Mouse (Mus musculus): Measurements from ENCODE around the gene Tpi1. TPM values are rescaled to one million over a fixed set of nuclear protein-coding genes. Genes with fewer than 3 reads are reported as not detected.
"Not testable (repeated sequence)": the region's sequence is repeated elsewhere in the genome, so short reads cannot be mapped to it uniquely, and the experiment has no call there.

The Tpi1 gene
- polyA plus RNA-seq, 1 experiment from 2014 or later, result 621 TPM

GRCm38 (mm10) chr6:124856321-124856720 is 42.2 kb upstream of the Tpi1 start:
- Histone ChIP-seq H3K36me3 (peaks cover 27% of the 10 kb centered on the region), H3K9me3 (no peaks in the 10 kb centered on the region), H3K27ac (peak overlapping the region; percentile 99), H3K4me3 (peak overlapping the region; percentile 87), H3K9ac (peak overlapping the region; percentile 97), H3K4me2 (replicated peaks) (peak overlapping the region; percentile 76), H3K27me3 (no peaks in the 10 kb centered on the region), H3K4me1 (peaks cover 24% of the 10 kb centered on the region)
- WGBS, result under 1% methylated on average over 13 of the region's 14 CpGs
- peak; percentile 72 for ATAC-seq (ENCODE audit: insufficient number of reproducible peaks, insufficient read depth, low FRiP score, low TSS enrichment)

- H3K4me2 ChIP-seq (replicated peaks), result no peak overlapping the region
- 77% methylated on average over 12 of the region's 12 CpGs for WGBS
- H3K4me3 ChIP-seq, result no peak overlapping the region
- H3K4me1 ChIP-seq, result peaks cover 16% of the 10 kb centered on the region
- H3K27ac ChIP-seq, result no peak overlapping the region
- ATAC-seq (ENCODE audit: insufficient number of reproducible peaks, insufficient read depth, low FRiP score, low TSS enrichment), result no peak
- no peaks in the 10 kb centered on the region for H3K27me3 ChIP-seq
- H3K9me3 ChIP-seq, result no peaks in the 10 kb centered on the region
- peaks cover 34% of the 10 kb centered on the region for H3K36me3 ChIP-seq
- H3K9ac ChIP-seq, result no peak overlapping the region
Measured at GRCm38 (mm10) chr6:124854647-124855046, 40.6 kb upstream of the Tpi1 start.

GRCm38 (mm10) chr6:124850535-124850934 is 36.4 kb upstream of the Tpi1 start:
- H3K27me3 ChIP-seq, result no peaks in the 10 kb centered on the region

GRCm38 (mm10) chr6:124847305-124847704 is 33.2 kb upstream of the Tpi1 start:
- H3K27me3 ChIP-seq, result no peaks in the 10 kb centered on the region
- H3K4me3 ChIP-seq, result no peak overlapping the region
- no peaks in the 10 kb centered on the region for H3K9me3 ChIP-seq
- 13% methylated on average over 9 of the region's 9 CpGs for WGBS
- no peak overlapping the region for H3K9ac ChIP-seq
- H3K27ac ChIP-seq, result no peak overlapping the region
- no peaks in the 10 kb centered on the region for H3K4me1 ChIP-seq
- ATAC-seq (ENCODE audit: insufficient number of reproducible peaks, insufficient read depth, low FRiP score, low TSS enrichment), result no peak; the same call in 1 of the 2 replicates
- H3K36me3 ChIP-seq, result peaks cover 27% of the 10 kb centered on the region
- H3K4me2 ChIP-seq (replicated peaks), result no peak overlapping the region

More at GRCm38 (mm10) chr6:124850535-124850934, 36.4 kb upstream of the Tpi1 start:
- 71% methylated on average over 8 of the region's 8 CpGs for WGBS
- Histone ChIP-seq H3K4me2 (replicated peaks) (no peak overlapping the region), H3K4me1 (0 out of 2 replicates have a peak, but pooled peaks cover 1% of the 10 kb centered on the region), H3K27ac (no peak overlapping the region), H3K4me3 (no peak overlapping the region), H3K9ac (no peak overlapping the region), H3K9me3 (no peaks in the 10 kb centered on the region), H3K36me3 (peaks cover 41% of the 10 kb centered on the region)
- no peak for ATAC-seq (ENCODE audit: insufficient number of reproducible peaks, insufficient read depth, low FRiP score, low TSS enrichment)

- no peak within 1 kb of the TSS for H3K4me3 ChIP-seq
- H3K36me3 ChIP-seq, result peaks cover 18% of the 10 kb centered on the region
- H3K9ac ChIP-seq, result peak within 1 kb of the TSS; percentile 34; the same call in 1 of the 2 replicates
- 0 out of 2 replicates have a peak within 1 kb of the TSS, but pooled peaks have one; percentile 21 for H3K4me2 ChIP-seq (replicated peaks)
- no peaks in the 10 kb centered on the region for H3K27me3 ChIP-seq
- no peak within 1 kb of the TSS for H3K27ac ChIP-seq
- no peaks in the 10 kb centered on the region for H3K9me3 ChIP-seq
- peaks cover 17% of the 10 kb centered on the region for H3K4me1 ChIP-seq
- ATAC-seq (ENCODE audit: insufficient number of reproducible peaks, insufficient read depth, low FRiP score, low TSS enrichment), result no peak; the same call in 1 of the 2 replicates
- 35% methylated on average over 15 of the region's 15 CpGs for WGBS
Measured at GRCm38 (mm10) chr6:124840241-124841167, 26.4 kb upstream of the Tpi1 start, which contains the start of gene Gnb3. TSS of gene Gnb3 (minus strand) at chr6:124840275.

- Histone ChIP-seq H3K9ac (peak overlapping the region; percentile 34; the same call in 1 of the 2 replicates), H3K4me3 (no peak overlapping the region), H3K4me1 (peaks cover 17% of the 10 kb centered on the region), H3K36me3 (peaks cover 11% of the 10 kb centered on the region), H3K27me3 (no peaks in the 10 kb centered on the region), H3K9me3 (no peaks in the 10 kb centered on the region), H3K27ac (no peak overlapping the region), H3K4me2 (replicated peaks) (0 out of 2 replicates have a peak overlapping the region, but pooled peaks have one; percentile 21)
- WGBS, result 5% methylated on average over 8 of the region's 8 CpGs
- no peak for ATAC-seq (ENCODE audit: insufficient number of reproducible peaks, insufficient read depth, low FRiP score, low TSS enrichment)
Measured at GRCm38 (mm10) chr6:124839805-124840204, 25.7 kb upstream of the Tpi1 start.

- H3K4me1 ChIP-seq, result peaks cover 20% of the 10 kb centered on the region
Measured at GRCm38 (mm10) chr6:124836411-124836810, 22.3 kb upstream of the Tpi1 start.

GRCm38 (mm10) chr6:124835531-124835930 is 21.4 kb upstream of the Tpi1 start:
- Histone ChIP-seq H3K4me1 (peaks cover 25% of the 10 kb centered on the region), H3K36me3 (peaks cover 28% of the 10 kb centered on the region), H3K4me3 (no peak overlapping the region), H3K9me3 (no peaks in the 10 kb centered on the region), H3K9ac (no peak overlapping the region), H3K4me2 (replicated peaks) (no peak overlapping the region), H3K27me3 (no peaks in the 10 kb centered on the region), H3K27ac (no peak overlapping the region)
- no peak for ATAC-seq (ENCODE audit: insufficient number of reproducible peaks, insufficient read depth, low FRiP score, low TSS enrichment)
- WGBS, result 32% methylated on average over 10 of the region's 10 CpGs

More at GRCm38 (mm10) chr6:124836411-124836810, 22.3 kb upstream of the Tpi1 start:
- Histone ChIP-seq H3K9me3 (no peaks in the 10 kb centered on the region), H3K27ac (no peak overlapping the region), H3K4me3 (no peak overlapping the region), H3K4me2 (replicated peaks) (no peak overlapping the region), H3K36me3 (peaks cover 31% of the 10 kb centered on the region), H3K9ac (no peak overlapping the region), H3K27me3 (no peaks in the 10 kb centered on the region)
- ATAC-seq (ENCODE audit: insufficient number of reproducible peaks, insufficient read depth, low FRiP score, low TSS enrichment), result no peak
- 80% methylated on average over 7 of the region's 7 CpGs for WGBS

GRCm38 (mm10) chr6:124834512-124835081 is 20.5 kb upstream of the Tpi1 start:
- H3K9ac ChIP-seq, result no peak overlapping the region
- no peak overlapping the region for H3K4me2 ChIP-seq (replicated peaks)
- 71% methylated on average over 6 of the region's 6 CpGs for WGBS
- H3K4me1 ChIP-seq, result peaks cover 18% of the 10 kb centered on the region
- no peaks in the 10 kb centered on the region for H3K9me3 ChIP-seq
- no peak overlapping the region for H3K4me3 ChIP-seq
- no peak overlapping the region for H3K27ac ChIP-seq
- H3K36me3 ChIP-seq, result peaks cover 28% of the 10 kb centered on the region
- ATAC-seq (ENCODE audit: insufficient number of reproducible peaks, insufficient read depth, low FRiP score, low TSS enrichment), result no peak
- H3K27me3 ChIP-seq, result no peaks in the 10 kb centered on the region

GRCm38 (mm10) chr6:124831649-124832048 is 17.6 kb upstream of the Tpi1 start:
- Histone ChIP-seq H3K9ac (no peak overlapping the region), H3K27ac (no peak overlapping the region), H3K4me3 (peak overlapping the region; percentile 62; the same call in 1 of the 2 replicates), H3K36me3 (peaks cover 32% of the 10 kb centered on the region), H3K4me1 (peaks cover 26% of the 10 kb centered on the region), H3K27me3 (no peaks in the 10 kb centered on the region), H3K4me2 (replicated peaks) (peak overlapping the region; percentile 82), H3K9me3 (no peaks in the 10 kb centered on the region)
- 85% methylated on average over 8 of the region's 8 CpGs for WGBS
- ATAC-seq (ENCODE audit: insufficient number of reproducible peaks, insufficient read depth, low FRiP score, low TSS enrichment), result no peak

GRCm38 (mm10) chr6:124831199-124831598 is 17.1 kb upstream of the Tpi1 start:
- Histone ChIP-seq H3K4me3 (peak overlapping the region; percentile 62), H3K4me1 (peaks cover 26% of the 10 kb centered on the region), H3K36me3 (peaks cover 34% of the 10 kb centered on the region), H3K4me2 (replicated peaks) (peak overlapping the region; percentile 82)
- not testable (repeated sequence) for ATAC-seq (ENCODE audit: insufficient number of reproducible peaks, insufficient read depth, low FRiP score, low TSS enrichment); H3K9ac ChIP-seq; H3K9me3 ChIP-seq; H3K27ac ChIP-seq; H3K27me3 ChIP-seq
- 96% methylated on average over 4 of the region's 4 CpGs for WGBS
